In the genomic region with DNA sequence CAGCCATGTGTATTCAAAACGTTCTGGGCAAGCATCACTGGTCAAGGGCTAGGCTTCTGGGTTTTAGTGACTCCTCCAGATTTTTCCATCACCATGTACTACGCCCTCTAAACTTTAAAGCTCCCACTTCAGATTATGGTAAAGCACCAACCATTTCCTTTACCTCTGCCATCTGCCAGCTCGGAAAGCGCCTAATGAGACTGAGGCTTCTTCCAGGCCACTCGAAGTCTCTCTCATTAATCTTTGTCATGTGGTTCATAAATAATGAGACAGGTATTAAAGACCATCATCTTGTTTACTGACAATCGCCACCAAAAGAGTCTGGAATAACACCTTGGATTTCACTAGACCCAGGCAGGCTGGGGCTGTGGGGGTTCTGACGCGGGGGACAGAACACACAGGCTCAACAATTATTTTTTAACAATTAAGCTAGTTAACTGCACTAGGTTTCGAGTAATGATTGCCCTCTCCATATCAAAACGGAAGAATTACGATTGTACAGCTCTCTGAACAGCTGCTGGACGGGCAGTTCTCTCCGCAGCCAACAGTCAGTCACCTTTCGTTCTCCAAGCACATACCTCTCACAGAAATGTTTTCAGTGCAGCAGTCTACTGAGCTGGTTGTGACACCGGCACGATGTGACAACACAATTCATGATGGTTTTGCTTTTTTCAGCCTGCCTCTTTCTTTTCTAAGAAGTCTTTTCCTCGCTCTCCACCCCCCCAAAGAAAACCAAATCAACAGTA, we compare ENCODE assay signal across 8 mouse cellular contexts.
DNase-seq lines count a peak whose midpoint lies in the region; ATAC-seq and TF ChIP-seq lines count a peak whose summit lies in the region.

No protein-coding gene starts in this region.

- no peaks in the 10 kb centered on the region for H3K27me3 ChIP-seq in forebrain, embryonic 12.5 days
- no peaks in the 10 kb centered on the region for H3K27me3 ChIP-seq in kidney, embryonic 15.5 days
- H3K27me3 ChIP-seq in midbrain, embryonic 10.5 days (ENCODE audit: low read depth, poor library complexity, severe bottlenecking) = no peaks in the 10 kb centered on the region

- no peaks in the 10 kb centered on the region for H3K36me3 ChIP-seq in ES-E14 (ENCODE audit: control insufficient read depth, insufficient read depth, low read length, poor library complexity, severe bottlenecking)
- no peaks in the 10 kb centered on the region for H3K36me3 ChIP-seq in forebrain, embryonic 12.5 days (replicated peaks)
- no peaks in the 10 kb centered on the region for H3K36me3 ChIP-seq in kidney, embryonic 15.5 days
- H3K36me3 ChIP-seq in midbrain, embryonic 10.5 days = no peaks in the 10 kb centered on the region

- in situ Hi-C loops in ES-E14 (cut with MboI; ENCODE audit: low sequenced_read_pairs in 2 of 2, unreplicated experiment in 2 of 2) = no loop called here

- no peak overlapping the region for H3K9ac ChIP-seq in ES-E14 (ENCODE audit: insufficient read depth, low read depth, low read length, poor library complexity, severe bottlenecking)
- H3K9ac ChIP-seq in forebrain, embryonic 12.5 days = peak overlapping the region; percentile 44; the same call in 1 of the 2 replicates
- peak overlapping the region; percentile 19 for H3K9ac ChIP-seq in kidney, embryonic 15.5 days

- H3K27ac ChIP-seq in ES-E14 (ENCODE audit: insufficient read depth, low read depth, low read length, poor library complexity, severe bottlenecking) = 0 out of 2 replicates have a peak overlapping the region, but pooled peaks have one; percentile 2
- H3K27ac ChIP-seq in forebrain, embryonic 12.5 days = peak overlapping the region; percentile 80
- peak overlapping the region; percentile 92 for H3K27ac ChIP-seq in kidney, embryonic 15.5 days
- H3K27ac ChIP-seq in midbrain, embryonic 10.5 days (replicated peaks) = peak overlapping the region; percentile 70

- H3K4me1 ChIP-seq in ES-E14 (ENCODE audit: control insufficient read depth in 2 of 2, insufficient read depth in 2 of 2, low read length in 2 of 2, poor library complexity in 1 of 2) = peaks cover 0 to 7% of the 10 kb centered on the region in 2 experiments; a peak in 2 of 4 replicates
- peaks cover 19% of the 10 kb centered on the region for H3K4me1 ChIP-seq in forebrain, embryonic 12.5 days
- H3K4me1 ChIP-seq in kidney, embryonic 15.5 days = peaks cover 24% of the 10 kb centered on the region
- peaks cover 18% of the 10 kb centered on the region for H3K4me1 ChIP-seq in midbrain, embryonic 10.5 days

- WGBS in forebrain, embryonic 12.5 days = 52% methylated on average over 17 of the region's 17 CpGs
- WGBS in kidney, embryonic 15.5 days = 18% methylated on average over 17 of the region's 17 CpGs
- 76% methylated on average over 17 of the region's 17 CpGs for WGBS in midbrain, embryonic 10.5 days

- no peak for DNase-seq in cerebellum, postnatal 4 days (ENCODE audit: low spot score in 2 of 2)
- DNase-seq in ES-E14 (ENCODE audit: low read depth, low spot score) = no peak
- DNase-seq in midbrain, embryonic 10.5 days (ENCODE audit: low spot score) = no peak
- DNase-seq in ovary, postnatal 14 days (ENCODE audit: low spot score) = no peak
- DNase-seq in embryo, embryonic 10 days (ENCODE audit: low spot score) = no peak

- no peaks in the 10 kb centered on the region for H3K9me3 ChIP-seq in ES-E14 (ENCODE audit: control insufficient read depth, insufficient read depth, low read depth, low read length)
- H3K9me3 ChIP-seq in forebrain, embryonic 12.5 days = no peaks in the 10 kb centered on the region
- no peaks in the 10 kb centered on the region for H3K9me3 ChIP-seq in kidney, embryonic 15.5 days (replicated peaks)
- no peaks in the 10 kb centered on the region for H3K9me3 ChIP-seq in midbrain, embryonic 10.5 days (replicated peaks)

- peak overlapping the region; percentile 57 to 71; a peak in 2 of 4 replicates for H3K4me3 ChIP-seq in ES-E14 (ENCODE audit: insufficient read depth in 1 of 2, low read depth in 1 of 2, low read length in 2 of 2, poor library complexity in 1 of 2, severe bottlenecking in 1 of 2)
- peak overlapping the region; percentile 38 for H3K4me3 ChIP-seq in forebrain, embryonic 12.5 days (replicated peaks)
- H3K4me3 ChIP-seq in kidney, embryonic 15.5 days (replicated peaks) = peak overlapping the region; percentile 48
- H3K4me3 ChIP-seq in midbrain, embryonic 10.5 days = peak overlapping the region; percentile 46

- ATAC-seq in cerebellum, adult (ENCODE audit: insufficient number of reproducible peaks, low FRiP score, low TSS enrichment) = peak; percentile 76
- ATAC-seq in forebrain, embryonic 12.5 days (ENCODE audit: low FRiP score) = peak; percentile 67; the same call in 1 of the 2 replicates
- peak; percentile 53; the same call in 1 of the 2 replicates for ATAC-seq in kidney, embryonic 15.5 days (replicated peaks; ENCODE audit: low FRiP score)

- H3K4me2 ChIP-seq in forebrain, embryonic 12.5 days = peak overlapping the region; percentile 52
- H3K4me2 ChIP-seq in kidney, embryonic 15.5 days = peak overlapping the region; percentile 62

TF ChIP-seq in ES-E14, 5 proteins besides CTCF, POLR2A, EP300 and RAD21:
- TF ChIP-seq ZC3H11A (IDR thresholded peaks at IDR 0.05; ENCODE audit: borderline replicate concordance, low read depth, low read length) (no peak), CHD2 (IDR thresholded peaks at IDR 0.05; ENCODE audit: low read depth, low read length) (no peak), ZNF384 (IDR thresholded peaks at IDR 0.05; ENCODE audit: low read depth, low read length) (no peak)

Comparison
In these comparisons a context has a peak if more than half of its experiments do, and no peak if none do; other contexts are left out.
1. H3K27ac ChIP-seq: peak in every context shown above with its lines; median percentile 92 in kidney, embryonic 15.5 days; 80 in forebrain, embryonic 12.5 days; 70 in midbrain, embryonic 10.5 days; 2 in ES-E14.